Mouse (Mus musculus) G1E (cell line): Measurements from ENCODE around the gene Slc8a2. TPM values are rescaled to one million over a fixed set of nuclear protein-coding genes. Genes with fewer than 3 reads are reported as not detected.
A peak's percentile ranks its signal among the peaks of the same experiment; 100 is the strongest.

Source experiments
- ATAC-seq: 2 replicates; pipeline ENCODE4 v1.8.0; 2016; ENCODE audit warnings: mild to moderate bottlenecking; ENCODE audit not compliant: insufficient number of reproducible peaks, poor library complexity, low FRiP score, severe bottlenecking; ENCODE audit errors: extremely low read depth
- DNase-seq: peaks from one replicate; pipeline ENCODE4 v3.0.0; 2012; ENCODE audit warnings: low spot score
- H3K27me3 ChIP-seq: 2 replicates; pipeline ENCODE4 v1.6.1; 2012; ENCODE audit warnings: mild to moderate bottlenecking, low read length, inconsistent platforms; ENCODE audit not compliant: insufficient read depth
- H3K36me3 ChIP-seq: replicated peaks from 2 replicates; pipeline ENCODE3; 2012; ENCODE audit warnings: mild to moderate bottlenecking, inconsistent platforms
- H3K4me1 ChIP-seq: 2 replicates; pipeline ENCODE4 v1.6.1; 2012; ENCODE audit warnings: low read depth, low read length, inconsistent platforms, mixed read lengths; ENCODE audit not compliant: insufficient read depth
- H3K4me3 ChIP-seq: 2 replicates; pipeline ENCODE4 v1.5.1; 2012; ENCODE audit warnings: low read depth, mild to moderate bottlenecking, inconsistent platforms, low read length, moderate library complexity, mixed read lengths
- H3K9me3 ChIP-seq: replicated peaks from 2 replicates; pipeline ENCODE4 v1.6.1; 2012; ENCODE audit warnings: inconsistent platforms
- CTCF ChIP-seq: IDR thresholded peaks from 2 replicates; pipeline ENCODE4 v1.5.1; 2012; ENCODE audit warnings: low read depth, low read length, inconsistent platforms, mixed read lengths
- GATA1 ChIP-seq: IDR thresholded peaks from 2 replicates; pipeline ENCODE4 v1.6.1; 2012; ENCODE audit warnings: borderline replicate concordance, low read length, inconsistent platforms, mixed read lengths
- GATA2 ChIP-seq: IDR thresholded peaks from 2 replicates; pipeline ENCODE4 v1.6.1; 2012; ENCODE audit warnings: low read depth, low read length, inconsistent platforms, borderline replicate concordance
- POLR2AphosphoS5 ChIP-seq: IDR thresholded peaks from 2 replicates; pipeline ENCODE4 v1.6.1; 2012; ENCODE audit warnings: low read depth, low read length, inconsistent platforms; ENCODE audit not compliant: insufficient replicate concordance
- TAL1 ChIP-seq: conservative IDR thresholded peaks from 2 replicates; pipeline ENCODE4 v1.6.1; 2012; ENCODE audit warnings: low read depth, low read length, inconsistent platforms, mixed read lengths
- polyA plus RNA-seq: library from polyadenylated mRNA; stranded (reverse); fragments of >175 nt; gene quantifications from 2 replicates; pipeline ENCODE4 v1.2.3, GENCODE M21; 2012
- total RNA-seq, 2 experiments: library from RNA; stranded (forward) in 1 of 2; stranded (reverse) in 1 of 2; fragments of 200-1000 nt in 1 of 2; fragments of >200 nt in 1 of 2; fragmentation: Nextera tagmentation in 1 of 2; gene quantifications; 2 replicates each; pipeline ENCODE4 v1.2.3; 2014 to 2017

Gene Slc8a2
- total and polyA plus RNA-seq, 3 experiments = 0.03 to 0.23 (median 0.05) TPM

DNA sequence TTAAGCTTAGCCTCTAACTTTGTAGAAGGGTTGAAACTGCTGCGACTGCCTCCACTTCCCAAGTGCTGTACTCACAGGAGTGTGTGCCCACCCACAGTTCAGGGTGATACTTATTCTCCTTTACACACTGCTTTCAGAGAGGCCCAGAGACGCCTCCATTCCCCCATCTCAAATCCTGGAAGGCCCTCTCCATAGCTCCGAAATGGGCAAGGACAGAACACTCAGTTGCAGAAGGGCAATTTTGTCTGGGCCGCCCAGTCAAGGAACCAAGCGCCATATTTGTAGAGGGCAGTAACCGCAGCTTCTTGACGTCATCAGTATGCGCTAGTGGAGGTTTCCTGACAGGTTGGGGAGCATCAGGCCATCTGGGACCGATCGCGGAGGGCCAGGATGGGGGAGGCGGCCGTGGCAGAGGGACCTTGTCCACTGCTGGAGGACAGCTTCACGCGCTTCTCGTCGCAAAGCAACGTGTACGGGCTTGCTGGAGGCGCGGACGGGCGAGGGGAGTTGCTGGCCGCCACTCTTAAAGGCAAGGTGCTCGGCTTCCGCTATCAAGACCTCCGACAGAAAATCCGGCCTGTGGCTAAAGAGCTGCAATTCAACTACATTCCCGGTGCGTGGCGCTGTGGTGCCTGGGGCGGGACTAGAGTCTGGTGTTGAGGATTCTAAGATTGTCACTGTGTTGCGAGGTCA, 9.9 kb upstream of the Slc8a2 start, which contains the start of gene Kptn:
Kptn (plus strand) TSS at position 327 of the 693 bp plus-strand sequence.
- peak; percentile 77 for ATAC-seq
- Histone ChIP-seq H3K4me3 (peak within 1 kb of the TSS; percentile 88), H3K27me3 (no peaks in the 10 kb centered on the region), H3K36me3 (peaks cover 74% of the 10 kb centered on the region), H3K9me3 (no peaks in the 10 kb centered on the region), H3K4me1 (peaks cover 30% of the 10 kb centered on the region)
- no peak for TF ChIP-seq TAL1
- no peak for TF ChIP-seq GATA1
- TF ChIP-seq CTCF = peak; percentile 85
- peak; percentile 90 for DNase-seq

DNA sequence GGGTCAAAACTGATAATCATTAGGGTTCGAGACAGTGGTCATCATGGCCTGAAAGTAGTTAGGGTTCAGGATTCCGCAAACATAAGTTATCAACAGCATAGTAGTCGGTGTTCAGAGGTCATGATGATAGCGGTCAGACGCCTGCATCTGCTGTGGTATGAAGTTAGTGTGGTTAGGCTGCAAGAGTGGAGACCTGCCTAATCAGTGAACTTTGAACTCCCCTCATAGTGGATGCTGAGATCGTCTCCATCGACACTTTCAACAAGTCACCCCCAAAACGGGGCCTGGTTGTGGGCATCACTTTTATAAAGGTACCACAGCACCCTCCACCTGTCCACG, 9.4 kb upstream of the Slc8a2 start:
- Histone ChIP-seq H3K27me3 (no peaks in the 10 kb centered on the region), H3K36me3 (peaks cover 74% of the 10 kb centered on the region), H3K4me3 (peak overlapping the region; percentile 88), H3K4me1 (peaks cover 30% of the 10 kb centered on the region), H3K9me3 (no peaks in the 10 kb centered on the region)
- ATAC-seq (no peak), DNase-seq (no peak)
- TF ChIP-seq CTCF (no peak), TAL1 (no peak), POLR2AphosphoS5 (no peak), GATA1 (no peak)

DNA sequence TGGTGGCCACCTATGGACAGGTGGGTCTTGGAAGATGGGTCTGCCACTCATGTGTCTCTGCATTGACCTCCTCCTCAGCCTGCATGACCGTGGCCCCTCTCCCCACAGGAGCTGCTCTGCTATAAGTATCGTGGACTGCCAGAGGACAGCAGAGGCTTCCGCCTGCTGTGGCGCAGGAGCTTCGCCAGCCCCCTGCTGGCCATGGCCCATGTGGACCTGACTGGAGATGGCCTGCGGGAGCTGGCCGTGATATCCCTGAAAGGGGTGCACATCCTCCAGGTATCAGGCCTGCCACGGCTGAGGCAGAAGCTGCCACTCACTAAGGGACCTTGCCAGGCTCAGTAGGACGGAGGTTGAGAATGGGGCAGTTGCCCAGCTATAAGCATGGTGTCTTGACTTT, 3.8 kb upstream of the Slc8a2 start:
- no peak for DNase-seq
- peaks cover 6% of the 10 kb centered on the region for H3K27me3 ChIP-seq
- H3K4me1 ChIP-seq = peaks cover 16% of the 10 kb centered on the region
- H3K4me3 ChIP-seq = no peak overlapping the region
- TF ChIP-seq TAL1 (no peak), GATA1 (no peak), GATA2 (no peak), CTCF (no peak)
- H3K9me3 ChIP-seq = no peaks in the 10 kb centered on the region
- ATAC-seq = no peak
- peaks cover 72% of the 10 kb centered on the region for H3K36me3 ChIP-seq

DNA sequence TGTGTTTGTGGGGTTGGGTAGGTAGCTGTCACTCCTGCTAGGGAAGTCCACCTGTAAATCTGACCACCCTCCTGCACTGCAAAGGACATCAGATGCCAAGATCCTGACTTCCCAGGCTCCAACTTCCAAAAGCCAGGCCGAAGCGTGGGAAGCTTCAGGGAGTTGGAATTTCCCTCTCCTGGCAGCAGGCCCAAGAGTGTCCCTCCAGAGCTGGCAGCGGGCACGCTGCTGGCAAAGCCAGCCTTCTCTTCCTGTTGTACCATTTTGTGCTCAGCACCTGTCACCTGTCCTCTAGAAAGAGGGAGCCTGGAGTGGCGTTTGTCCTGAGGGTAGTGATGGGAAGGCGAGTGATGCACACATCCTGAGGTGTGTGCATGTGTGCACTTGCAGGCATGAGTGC, 1.3 kb upstream of the Slc8a2 start:
- ATAC-seq = no peak
- peaks cover 22% of the 10 kb centered on the region for H3K27me3 ChIP-seq
- no peak overlapping the region for H3K4me3 ChIP-seq
- H3K9me3 ChIP-seq = no peaks in the 10 kb centered on the region
- peaks cover 21% of the 10 kb centered on the region for H3K4me1 ChIP-seq
- no peak for TF ChIP-seq POLR2AphosphoS5
- TF ChIP-seq TAL1 = no peak
- TF ChIP-seq GATA2 = no peak
- TF ChIP-seq CTCF = no peak
- TF ChIP-seq GATA1 = no peak
- H3K36me3 ChIP-seq = peaks cover 55% of the 10 kb centered on the region
- no peak for DNase-seq

DNA sequence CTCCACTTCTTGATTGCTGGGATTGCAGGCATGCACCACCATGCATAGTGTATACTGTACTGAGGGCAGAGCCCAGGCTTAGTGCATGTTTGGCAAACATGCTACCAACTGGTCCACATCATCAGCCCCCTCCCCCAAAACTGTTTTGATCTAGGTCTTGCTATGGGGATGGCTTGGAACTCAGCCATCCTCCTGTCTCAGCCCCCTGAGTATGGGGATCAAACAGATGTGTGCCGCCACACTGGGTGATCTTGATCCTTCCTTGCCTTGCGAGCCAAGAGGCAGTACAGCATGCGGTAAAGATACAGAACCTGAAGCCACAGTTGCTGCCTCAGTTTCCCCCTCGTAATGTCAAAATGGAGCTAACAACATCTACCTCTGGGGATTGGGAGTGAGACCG, 727 bp upstream of the Slc8a2 start:
- no peak for ATAC-seq
- H3K36me3 ChIP-seq = peaks cover 50% of the 10 kb centered on the region
- no peaks in the 10 kb centered on the region for H3K9me3 ChIP-seq
- H3K4me3 ChIP-seq = no peak overlapping the region
- TF ChIP-seq GATA2 (no peak), POLR2AphosphoS5 (no peak), GATA1 (no peak), TAL1 (no peak), CTCF (no peak)
- DNase-seq = no peak
- H3K27me3 ChIP-seq = peaks cover 26% of the 10 kb centered on the region
- H3K4me1 ChIP-seq = peaks cover 21% of the 10 kb centered on the region

DNA sequence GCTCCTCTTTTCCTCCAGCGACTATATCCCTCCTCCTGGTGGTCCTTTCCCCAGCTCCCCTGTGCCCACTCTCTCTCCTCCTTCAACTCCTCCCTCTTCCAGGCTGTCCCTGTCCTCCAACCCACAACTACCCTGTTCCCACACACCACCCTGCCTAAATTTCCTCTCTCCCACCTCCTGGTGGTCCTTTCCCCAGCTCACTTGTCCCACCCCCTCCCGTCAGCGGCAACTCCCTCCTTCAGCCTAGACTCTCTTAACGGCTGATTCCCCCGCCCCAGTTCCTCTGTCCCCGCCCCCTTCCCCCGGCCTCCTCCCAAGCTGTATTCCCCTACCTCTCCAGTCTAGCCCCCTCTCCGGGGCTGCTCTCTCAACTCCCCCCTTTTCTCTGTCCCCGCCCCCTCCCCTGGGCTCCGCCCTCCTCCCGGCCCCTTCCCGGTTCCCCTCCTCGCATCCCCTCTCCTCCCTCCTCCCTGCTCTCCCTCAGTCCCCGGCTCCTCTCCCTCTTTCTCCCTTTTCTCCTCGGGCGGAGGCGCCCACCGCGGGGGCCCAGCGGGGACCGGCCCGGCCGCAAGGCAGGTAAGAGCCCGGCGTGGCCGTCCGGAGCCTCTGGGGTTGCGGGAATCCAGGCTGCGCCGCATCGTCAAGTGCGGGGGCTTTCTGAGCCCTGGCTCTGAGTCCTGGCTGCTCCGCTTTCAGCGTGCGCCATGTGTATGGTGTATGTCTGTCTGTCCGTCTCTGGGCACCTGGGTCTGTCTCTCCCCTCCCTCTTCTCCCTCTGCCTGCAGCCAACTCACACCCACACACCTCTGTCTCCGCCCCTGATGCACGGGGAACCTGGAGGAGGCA, 443 bp downstream of the Slc8a2 start:
- H3K9me3 ChIP-seq = no peaks in the 10 kb centered on the region
- peaks cover 38% of the 10 kb centered on the region for H3K36me3 ChIP-seq
- H3K27me3 ChIP-seq = peaks cover 29% of the 10 kb centered on the region
- peaks cover 21% of the 10 kb centered on the region for H3K4me1 ChIP-seq
- TF ChIP-seq GATA1 (no peak), TAL1 (no peak), POLR2AphosphoS5 (no peak), GATA2 (no peak), CTCF (no peak)
- H3K4me3 ChIP-seq = peak overlapping the region; percentile 28; the same call in 1 of the 2 replicates
- DNase-seq (no peak), ATAC-seq (no peak)
